In genomic region chr13:76809802-76810201, GRCm38 (mm10) we compare ENCODE assay signal across 16 mouse cellular contexts.
A peak's percentile ranks its signal among the peaks of the same experiment; 100 is the strongest.
DNase-seq lines count a peak whose midpoint lies in the region; ATAC-seq lines count a peak whose summit lies in the region.
"Had no signal": no experiment of that assay in that cellular context is flagged by ENCODE, and none has a peak within 500 bp of the region (broad histone marks: within the 10 kb centered on the region; RNA-seq: fewer than 3 reads in every experiment).

No protein-coding gene starts in this region.

- H3K36me3 ChIP-seq in forebrain, embryonic 12.5 days (replicated peaks), result no peaks in the 10 kb centered on the region
- no peaks in the 10 kb centered on the region for H3K36me3 ChIP-seq in forebrain, embryonic 15.5 days
- no peaks in the 10 kb centered on the region for H3K36me3 ChIP-seq in midbrain, embryonic 10.5 days
- no peaks in the 10 kb centered on the region for H3K36me3 ChIP-seq in midbrain, embryonic 16.5 days (ENCODE audit: control insufficient read depth, insufficient read depth, low read length)
- no peaks in the 10 kb centered on the region for H3K36me3 ChIP-seq in midbrain, embryonic 15.5 days (replicated peaks)
- H3K36me3 ChIP-seq in liver, embryonic 12.5 days, result no peaks in the 10 kb centered on the region
- H3K36me3 ChIP-seq: stomach, embryonic 15.5 days had no signal

- 0 out of 2 replicates have a peak overlapping the region, but pooled peaks have one; percentile 17 for H3K9ac ChIP-seq in forebrain, embryonic 12.5 days
- no peak overlapping the region for H3K9ac ChIP-seq in forebrain, embryonic 15.5 days (replicated peaks)
- no peak overlapping the region for H3K9ac ChIP-seq in midbrain, embryonic 16.5 days (ENCODE audit: low read depth, low read length)
- no peak overlapping the region for H3K9ac ChIP-seq in midbrain, embryonic 15.5 days
- H3K9ac ChIP-seq in liver, embryonic 12.5 days, result no peak overlapping the region
- H3K9ac ChIP-seq: stomach, embryonic 15.5 days had no signal

- H3K4me1 ChIP-seq in forebrain, embryonic 12.5 days, result peaks cover 18% of the 10 kb centered on the region
- peaks cover 12% of the 10 kb centered on the region for H3K4me1 ChIP-seq in forebrain, embryonic 15.5 days
- H3K4me1 ChIP-seq in midbrain, embryonic 10.5 days, result peaks cover 27% of the 10 kb centered on the region
- H3K4me1 ChIP-seq in midbrain, embryonic 16.5 days (ENCODE audit: control insufficient read depth, insufficient read depth, low read length), result peaks cover 8% of the 10 kb centered on the region; the same call in 1 of the 2 replicates
- H3K4me1 ChIP-seq in midbrain, embryonic 15.5 days, result peaks cover 6% of the 10 kb centered on the region
- H3K4me1 ChIP-seq in liver, embryonic 12.5 days, result no peaks in the 10 kb centered on the region
- H3K4me1 ChIP-seq: stomach, embryonic 15.5 days had no signal

- H3K27me3 ChIP-seq in forebrain, embryonic 12.5 days, result peaks cover 10% of the 10 kb centered on the region
- H3K27me3 ChIP-seq in forebrain, embryonic 15.5 days, result 0 out of 2 replicates have a peak, but pooled peaks cover 4% of the 10 kb centered on the region
- peaks cover 90% of the 10 kb centered on the region for H3K27me3 ChIP-seq in midbrain, embryonic 10.5 days (ENCODE audit: low read depth, poor library complexity, severe bottlenecking)
- H3K27me3 ChIP-seq in midbrain, embryonic 16.5 days (ENCODE audit: control insufficient read depth, insufficient read depth, low read depth, low read length), result peaks cover 3% of the 10 kb centered on the region; the same call in 1 of the 2 replicates
- H3K27me3 ChIP-seq in midbrain, embryonic 15.5 days (replicated peaks), result peaks cover 9% of the 10 kb centered on the region
- no peaks in the 10 kb centered on the region for H3K27me3 ChIP-seq in liver, embryonic 12.5 days (replicated peaks)
- H3K27me3 ChIP-seq: stomach, embryonic 15.5 days had no signal

- H3K4me3 ChIP-seq in forebrain, embryonic 12.5 days (replicated peaks), result no peak overlapping the region
- no peak overlapping the region for H3K4me3 ChIP-seq in forebrain, embryonic 15.5 days
- H3K4me3 ChIP-seq in midbrain, embryonic 10.5 days, result no peak overlapping the region
- no peak overlapping the region for H3K4me3 ChIP-seq in midbrain, embryonic 16.5 days (ENCODE audit: low read depth, low read length)
- H3K4me3 ChIP-seq in midbrain, embryonic 15.5 days, result no peak overlapping the region
- no peak overlapping the region for H3K4me3 ChIP-seq in liver, embryonic 12.5 days
- H3K4me3 ChIP-seq: stomach, embryonic 15.5 days had no signal

- peak overlapping the region; percentile 70 for H3K27ac ChIP-seq in forebrain, embryonic 12.5 days
- H3K27ac ChIP-seq in forebrain, embryonic 15.5 days (replicated peaks), result no peak overlapping the region
- H3K27ac ChIP-seq in midbrain, embryonic 10.5 days (replicated peaks), result no peak overlapping the region; the same call in 1 of the 2 replicates
- H3K27ac ChIP-seq in midbrain, embryonic 16.5 days (ENCODE audit: low read length), result no peak overlapping the region
- no peak overlapping the region for H3K27ac ChIP-seq in midbrain, embryonic 15.5 days
- H3K27ac ChIP-seq in liver, embryonic 12.5 days, result no peak overlapping the region
- H3K27ac ChIP-seq: stomach, embryonic 15.5 days had no signal

- peak; percentile 36; the same call in 1 of the 2 replicates for ATAC-seq in forebrain, embryonic 12.5 days (ENCODE audit: low FRiP score)
- no peak for ATAC-seq in forebrain, embryonic 15.5 days (replicated peaks)
- no peak for ATAC-seq in midbrain, embryonic 16.5 days
- peak; percentile 33; the same call in 1 of the 2 replicates for ATAC-seq in midbrain, embryonic 15.5 days (replicated peaks)
- no peak for ATAC-seq in liver, embryonic 12.5 days
- ATAC-seq in cerebellum, adult (ENCODE audit: insufficient number of reproducible peaks, low FRiP score, low TSS enrichment), result no peak
- ATAC-seq: inflammation-experienced regulatory T-cells, adult 6 months had no signal

- peak; percentile 37 for DNase-seq in midbrain, embryonic 10.5 days (ENCODE audit: low spot score)
- DNase-seq in embryo, embryonic 11 days, result peak; percentile 51
- DNase-seq: adrenal gland, adult 8-10 months; cerebellum, adult 11 months; cerebellum, postnatal 14 days; liver; lung, postnatal 36 days; thymus, adult 2 months had no signal

- H3K4me2 ChIP-seq in forebrain, embryonic 12.5 days, result 0 out of 2 replicates have a peak overlapping the region, but pooled peaks have one; percentile 21
- H3K4me2 ChIP-seq in forebrain, embryonic 15.5 days (replicated peaks), result no peak overlapping the region
- H3K4me2 ChIP-seq in midbrain, embryonic 16.5 days (ENCODE audit: low read length), result no peak overlapping the region
- no peak overlapping the region for H3K4me2 ChIP-seq in midbrain, embryonic 15.5 days
- no peak overlapping the region for H3K4me2 ChIP-seq in liver, embryonic 12.5 days
- H3K4me2 ChIP-seq: stomach, embryonic 15.5 days had no signal

- no peaks in the 10 kb centered on the region for H3K9me3 ChIP-seq in forebrain, embryonic 12.5 days
- H3K9me3 ChIP-seq in forebrain, embryonic 15.5 days, result no peaks in the 10 kb centered on the region
- no peaks in the 10 kb centered on the region for H3K9me3 ChIP-seq in midbrain, embryonic 10.5 days (replicated peaks)
- H3K9me3 ChIP-seq in midbrain, embryonic 16.5 days (replicated peaks; ENCODE audit: control insufficient read depth, low read length, poor library complexity, severe bottlenecking), result no peaks in the 10 kb centered on the region
- H3K9me3 ChIP-seq in midbrain, embryonic 15.5 days, result no peaks in the 10 kb centered on the region
- no peaks in the 10 kb centered on the region for H3K9me3 ChIP-seq in liver, embryonic 12.5 days (replicated peaks)
- H3K9me3 ChIP-seq: stomach, embryonic 15.5 days had no signal

- WGBS in forebrain, embryonic 12.5 days, result 5% methylated on average over 2 of the region's 2 CpGs
- 6% methylated on average over 2 of the region's 2 CpGs for WGBS in forebrain, embryonic 15.5 days
- WGBS in midbrain, embryonic 10.5 days, result 12% methylated on average over 2 of the region's 2 CpGs
- WGBS in midbrain, embryonic 16.5 days, result 11% methylated on average over 2 of the region's 2 CpGs
- WGBS in midbrain, embryonic 15.5 days, result 11% methylated on average over 2 of the region's 2 CpGs
- WGBS in liver, embryonic 12.5 days (ENCODE audit: insufficient replicate concordance), result 33% methylated on average over 2 of the region's 2 CpGs

Comparison
In these comparisons a context has a peak if more than half of its experiments do, and no peak if none do; other contexts are left out.
1. ATAC-seq: peak in forebrain, embryonic 12.5 days (single experiment) and midbrain, embryonic 15.5 days (single experiment); none in forebrain, embryonic 15.5 days (single experiment), midbrain, embryonic 16.5 days (single experiment), liver, embryonic 12.5 days (single experiment) and cerebellum, adult (single experiment).